Mouse (Mus musculus) megakaryocyte, embryonic 14.5 days (primary cell): ENCODE results near the gene Rps21. TPM values are rescaled to one million over a fixed set of nuclear protein-coding genes. Genes with fewer than 3 reads are reported as not detected.

ENCODE experiments used
- H3K27me3 ChIP-seq: replicated peaks from 2 replicates; pipeline ENCODE3; 2012; ENCODE audit warnings: inconsistent platforms
- H3K36me3 ChIP-seq: replicated peaks from 2 replicates; pipeline ENCODE3; 2012; ENCODE audit warnings: low read length, inconsistent platforms, mixed read lengths
- H3K4me1 ChIP-seq: 2 replicates; pipeline ENCODE4 v1.6.1; 2012; ENCODE audit warnings: inconsistent platforms
- H3K4me3 ChIP-seq: replicated peaks from 2 replicates; pipeline ENCODE3; 2012; ENCODE audit warnings: moderate library complexity, mild to moderate bottlenecking, inconsistent platforms
- H3K9me3 ChIP-seq: 2 replicates; pipeline ENCODE4 v1.6.1; 2012; ENCODE audit warnings: inconsistent platforms
- FLI1 ChIP-seq: IDR thresholded peaks from 2 replicates; pipeline ENCODE4 v1.6.1; 2012; ENCODE audit warnings: low read length, inconsistent platforms, mixed read lengths
- GATA1 ChIP-seq: IDR thresholded peaks from 3 replicates; pipeline ENCODE4 v1.6.1; 2012; ENCODE audit warnings: mixed read lengths, low read length, inconsistent platforms, borderline replicate concordance
- polyA plus RNA-seq: library from polyadenylated mRNA; stranded (reverse); fragments of >175 nt; gene quantifications from 2 replicates; pipeline ENCODE4 v1.2.3, GENCODE M21; 2012; ENCODE audit warnings: low replicate concordance; ENCODE audit not compliant: insufficient read depth

The Rps21 gene
- polyA plus RNA-seq, 1 experiment: 1,213 TPM

GRCm38 (mm10) chr2:180270537-180271255 lies 13.5 kb downstream of the Rps21 start:
- TF ChIP-seq FLI1 (no peak), GATA1 (no peak)
- H3K27me3 ChIP-seq: no peaks in the 10 kb centered on the region
- H3K9me3 ChIP-seq: no peaks in the 10 kb centered on the region
- H3K4me1 ChIP-seq: peaks cover 74% of the 10 kb centered on the region
- peak overlapping the region; percentile 81 for H3K4me3 ChIP-seq
- H3K36me3 ChIP-seq: peaks cover 53% of the 10 kb centered on the region

GRCm38 (mm10) chr2:180271804-180272395 lies 14.7 kb downstream of the Rps21 start:
- TF ChIP-seq FLI1 (no peak), GATA1 (no peak)
- H3K4me1 ChIP-seq: peaks cover 83% of the 10 kb centered on the region
- no peaks in the 10 kb centered on the region for H3K9me3 ChIP-seq
- H3K36me3 ChIP-seq: peaks cover 41% of the 10 kb centered on the region
- H3K4me3 ChIP-seq: peak overlapping the region; percentile 97
- no peaks in the 10 kb centered on the region for H3K27me3 ChIP-seq

GRCm38 (mm10) chr2:180272884-180273321 lies 15.7 kb downstream of the Rps21 start:
- Histone ChIP-seq H3K9me3 (no peaks in the 10 kb centered on the region), H3K27me3 (no peaks in the 10 kb centered on the region), H3K4me3 (peak overlapping the region; percentile 97), H3K36me3 (peaks cover 31% of the 10 kb centered on the region), H3K4me1 (peaks cover 92% of the 10 kb centered on the region)
- no peak for TF ChIP-seq FLI1
- TF ChIP-seq GATA1: no peak

- Histone ChIP-seq H3K27me3 (peaks cover 3% of the 10 kb centered on the region), H3K4me1 (peaks cover 91% of the 10 kb centered on the region), H3K4me3 (peak within 1 kb of the TSS; percentile 97), H3K36me3 (peaks cover 24% of the 10 kb centered on the region), H3K9me3 (no peaks in the 10 kb centered on the region)
- peak; percentile 97 for TF ChIP-seq GATA1
- no peak for TF ChIP-seq FLI1
Measured at GRCm38 (mm10) chr2:180273394-180274244, 16.4 kb downstream of the Rps21 start, which contains the start of gene Cables2. Gene Cables2, minus strand, starts transcription at chr2:180273496.

- Histone ChIP-seq H3K27me3 (peaks cover 5% of the 10 kb centered on the region), H3K4me1 (peaks cover 84% of the 10 kb centered on the region), H3K9me3 (no peaks in the 10 kb centered on the region), H3K36me3 (peaks cover 15% of the 10 kb centered on the region), H3K4me3 (no peak overlapping the region)
- TF ChIP-seq FLI1: no peak
- no peak for TF ChIP-seq GATA1
Measured at GRCm38 (mm10) chr2:180274523-180274922, 17.3 kb downstream of the Rps21 start.

GRCm38 (mm10) chr2:180275836-180276235 lies 18.7 kb downstream of the Rps21 start:
- Histone ChIP-seq H3K4me1 (peaks cover 73% of the 10 kb centered on the region), H3K27me3 (peaks cover 14% of the 10 kb centered on the region), H3K9me3 (no peaks in the 10 kb centered on the region), H3K4me3 (peak overlapping the region; percentile 91), H3K36me3 (peaks cover 2% of the 10 kb centered on the region)
- TF ChIP-seq FLI1 (no peak), GATA1 (no peak)

GRCm38 (mm10) chr2:180276385-180276784 lies 19.2 kb downstream of the Rps21 start:
- Histone ChIP-seq H3K4me1 (peaks cover 69% of the 10 kb centered on the region), H3K27me3 (peaks cover 17% of the 10 kb centered on the region), H3K9me3 (no peaks in the 10 kb centered on the region), H3K36me3 (no peaks in the 10 kb centered on the region), H3K4me3 (peak overlapping the region; percentile 91)
- TF ChIP-seq GATA1 (no peak), FLI1 (no peak)

- Histone ChIP-seq H3K36me3 (no peaks in the 10 kb centered on the region), H3K27me3 (peaks cover 22% of the 10 kb centered on the region), H3K4me1 (peaks cover 64% of the 10 kb centered on the region), H3K9me3 (no peaks in the 10 kb centered on the region), H3K4me3 (peak overlapping the region; percentile 91)
- TF ChIP-seq GATA1 (no peak), FLI1 (no peak)
Measured at GRCm38 (mm10) chr2:180276851-180277259, 19.7 kb downstream of the Rps21 start.

GRCm38 (mm10) chr2:180277773-180278320 lies 20.7 kb downstream of the Rps21 start:
- Histone ChIP-seq H3K9me3 (no peaks in the 10 kb centered on the region), H3K4me1 (peaks cover 55% of the 10 kb centered on the region), H3K36me3 (no peaks in the 10 kb centered on the region), H3K27me3 (peaks cover 29% of the 10 kb centered on the region), H3K4me3 (no peak overlapping the region)
- TF ChIP-seq GATA1: no peak
- TF ChIP-seq FLI1: no peak
